Mouse (Mus musculus) spleen, adult 2 months (tissue): ENCODE measurements around the gene Gm7792. TPM values are rescaled to one million over a fixed set of nuclear protein-coding genes. Genes with fewer than 3 reads are reported as not detected.
"Not testable (repeated sequence)": the region's sequence is repeated elsewhere in the genome, so short reads cannot be mapped to it uniquely, and the experiment has no call there.

Source experiments
- DNase-seq, 2 experiments: peaks; one replicate each; pipeline versions ENCODE4 v3.0.0 to v3.0.0-alpha.2; 2012 to 2021; ENCODE audit warnings: low spot score in 2 of 2, low read depth in 1 of 2
- H3K27ac ChIP-seq: fragments of 200-500 bp; 2 replicates; pipeline ENCODE4 v1.5.1; 2012; ENCODE audit warnings: low read length, inconsistent platforms; ENCODE audit not compliant: insufficient read depth
- H3K27me3 ChIP-seq: fragments of 200-500 bp; 2 replicates; pipeline ENCODE4 v1.6.1; 2012; ENCODE audit warnings: mild to moderate bottlenecking, moderate library complexity, low read length, inconsistent platforms; ENCODE audit not compliant: control insufficient read depth, insufficient read depth
- H3K36me3 ChIP-seq: fragments of 200-500 bp; 2 replicates; pipeline ENCODE4 v1.6.1; 2012; ENCODE audit warnings: mild to moderate bottlenecking, low read length, inconsistent platforms; ENCODE audit not compliant: control insufficient read depth, insufficient read depth
- H3K4me1 ChIP-seq: fragments of 200-500 bp; 2 replicates; pipeline ENCODE4 v1.6.1; 2011; ENCODE audit warnings: inconsistent platforms; ENCODE audit not compliant: control insufficient read depth, insufficient read depth, insufficient read length
- H3K4me3 ChIP-seq: fragments of 200-500 bp; 2 replicates; pipeline ENCODE4 v1.5.1; 2011; ENCODE audit warnings: mild to moderate bottlenecking, inconsistent platforms; ENCODE audit not compliant: insufficient read depth, insufficient read length; ENCODE audit errors: extremely low read depth
- WGBS: fragments of 180-500 bp; shearing (Covaris S2); methylation state at CpG from one replicate; pipeline ENCODE4 v1.1.7; 2018; 5-methylcytosine and 5-hydroxymethylcytosine counted together
- polyA plus RNA-seq: library from polyadenylated mRNA; depleted of rRNA; stranded (reverse); fragments of >200 nt; gene quantifications from 2 replicates; pipeline ENCODE4 v1.2.3, GENCODE M21; 2012; rRNA removed

Gm7792 gene
- not detected in 2 replicates for polyA plus RNA-seq

DNA sequence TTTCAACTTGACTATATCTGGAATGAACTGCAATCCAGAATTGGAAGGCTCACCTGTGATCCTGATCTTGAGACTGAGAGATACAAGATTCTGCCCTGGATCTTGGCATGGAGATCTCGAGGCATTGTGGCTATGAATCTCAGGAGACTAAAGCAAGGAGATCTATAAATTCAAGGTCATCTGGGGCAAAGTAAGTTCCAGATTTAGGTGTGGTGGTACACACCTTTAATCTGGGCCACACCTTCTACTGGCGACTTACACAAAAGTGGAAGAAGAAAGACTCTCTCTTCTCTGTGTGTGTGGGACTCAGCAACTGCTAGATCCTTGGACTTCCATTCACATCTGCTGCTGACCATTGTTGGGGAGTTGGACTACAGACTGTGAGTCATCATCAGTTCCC, at the start of gene Gm7792:
Gene Gm7792, plus strand, starts transcription at position 301 of the 400 bp plus-strand sequence.
- H3K27me3 ChIP-seq, H3K4me3 ChIP-seq, DNase-seq, H3K27ac ChIP-seq, H3K36me3 ChIP-seq, H3K4me1 ChIP-seq: not testable (repeated sequence)
- WGBS: 100% methylated on average over 1 of the region's 2 CpGs

Other genes with a start within 250 kb of the Gm7792 start
- not detected in 2 replicates for gene C87414, start 172.2 kb upstream of the Gm7792 start, polyA plus RNA-seq
- gene Gm16429, start 85.3 kb downstream of the Gm7792 start, polyA plus RNA-seq: not detected in 2 replicates
- gene BC061212, start 226.8 kb downstream of the Gm7792 start, polyA plus RNA-seq: not detected in 2 replicates
- gene Gm6351, start 232.6 kb downstream of the Gm7792 start, polyA plus RNA-seq: not detected in 2 replicates